Mouse (Mus musculus): ENCODE data around the gene Dnase2b. TPM values are rescaled to one million over a fixed set of nuclear protein-coding genes. Genes with fewer than 3 reads are reported as not detected.
A peak's percentile ranks its signal among the peaks of the same experiment; 100 is the strongest.

The Dnase2b gene
- total RNA-seq, 2 experiments from 2014 or later: 0.61 to 1.7 TPM

- no peak for DNase-seq
Observed at GRCm38 (mm10) chr3:146570148-146570782, 45.1 kb downstream of the Dnase2b start, which contains the start of gene Uox. Gene Uox (plus strand): TSS chr3:146570426.

GRCm38 (mm10) chr3:146569594-146569993, 45.8 kb downstream of the Dnase2b start:
- no peak for DNase-seq

DNA sequence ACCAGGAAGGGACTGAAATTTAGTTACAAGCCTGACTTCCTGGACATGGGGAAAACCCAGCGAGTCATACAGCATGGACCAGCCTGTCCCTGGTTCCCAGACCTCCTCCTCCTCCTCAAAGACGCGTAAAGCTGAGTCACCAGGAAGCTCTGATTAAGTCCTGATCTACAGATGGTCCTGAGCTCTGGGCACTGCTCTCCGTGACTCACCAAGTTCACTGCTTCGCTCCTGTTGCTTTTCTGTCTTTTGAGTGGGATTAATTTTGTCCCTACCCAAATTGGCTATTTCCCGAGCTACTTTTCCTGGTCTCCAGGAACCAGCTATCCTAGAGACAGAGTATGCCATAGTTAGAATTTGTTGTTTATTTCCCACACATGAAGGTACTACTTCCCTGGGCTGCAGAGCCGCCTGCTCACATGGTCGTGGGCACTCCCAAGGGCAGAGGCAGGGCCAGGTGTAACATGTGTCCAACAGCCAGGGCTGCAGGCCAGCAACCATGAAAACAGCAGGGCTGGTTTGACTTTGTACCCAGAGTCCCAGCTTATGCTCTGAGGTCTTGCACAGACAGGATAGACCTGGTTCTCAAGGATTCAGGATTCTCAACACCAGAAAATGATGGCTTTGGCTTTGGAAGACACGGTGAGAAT, 47.4 kb downstream of the Dnase2b start:
- DNase-seq: peak; percentile 55

DNA sequence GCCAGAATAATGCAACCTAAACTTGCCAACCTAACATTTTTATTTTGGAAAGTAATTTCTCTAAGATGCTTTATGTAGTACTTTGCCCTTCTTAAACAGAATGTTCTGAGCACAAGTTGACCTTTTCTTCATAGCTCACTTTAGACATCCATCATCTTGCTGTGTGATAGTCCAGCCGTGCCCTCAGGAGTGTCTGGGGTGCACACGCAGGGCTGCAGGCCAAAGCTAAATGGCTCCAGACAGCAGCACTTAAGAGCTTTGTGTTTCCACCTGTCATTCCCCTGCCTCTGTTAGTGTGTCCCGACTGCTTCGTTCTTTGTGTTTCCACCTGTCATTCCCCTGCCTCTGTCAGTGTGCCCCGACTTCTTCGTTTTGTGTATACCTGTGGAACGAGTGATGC, 48.0 kb downstream of the Dnase2b start:
- DNase-seq: no peak

DNA sequence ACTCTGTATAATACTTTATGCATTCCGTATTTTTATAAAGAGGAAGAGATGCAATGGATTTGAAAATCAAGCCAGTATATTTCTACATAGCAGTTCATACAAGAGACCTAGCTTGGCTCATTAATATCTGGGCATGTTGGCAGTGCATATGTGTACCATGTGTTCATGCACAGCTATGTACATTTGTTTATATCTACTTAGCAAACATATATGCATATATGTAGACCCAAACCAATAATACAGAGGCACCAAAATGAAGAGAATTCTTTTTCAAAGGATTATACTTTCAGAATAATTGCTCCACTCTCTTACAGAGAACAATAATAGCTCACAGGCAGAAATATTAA, 50.4 kb downstream of the Dnase2b start:
- no peak for DNase-seq

GRCm38 (mm10) chr3:146564268-146565064, 50.9 kb downstream of the Dnase2b start:
- DNase-seq: peak; percentile 89

- no peak for DNase-seq
Observed at GRCm38 (mm10) chr3:146562936-146563335, 52.5 kb downstream of the Dnase2b start.

- DNase-seq: no peak
Observed at GRCm38 (mm10) chr3:146557507-146557906, 57.9 kb downstream of the Dnase2b start.

DNA sequence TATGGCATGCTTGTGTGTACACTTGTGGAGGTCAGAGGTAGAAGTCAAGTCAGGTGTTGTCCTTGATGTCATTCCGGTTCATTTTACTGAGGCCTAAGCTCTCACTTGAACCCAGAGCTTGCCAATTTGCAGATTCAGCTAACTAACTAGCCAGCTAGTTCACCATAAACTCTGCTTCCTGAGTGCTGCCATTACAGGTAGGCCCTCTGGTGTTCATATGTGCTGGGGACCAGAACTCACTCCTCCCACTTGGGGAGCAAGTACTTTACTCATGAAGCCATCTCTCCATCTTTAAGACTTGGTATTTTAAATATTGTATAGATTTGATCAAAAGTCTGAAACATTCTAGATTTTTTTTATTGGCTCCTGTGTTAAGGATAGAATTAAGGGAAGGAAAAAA, 58.8 kb downstream of the Dnase2b start:
- DNase-seq: no peak

DNA sequence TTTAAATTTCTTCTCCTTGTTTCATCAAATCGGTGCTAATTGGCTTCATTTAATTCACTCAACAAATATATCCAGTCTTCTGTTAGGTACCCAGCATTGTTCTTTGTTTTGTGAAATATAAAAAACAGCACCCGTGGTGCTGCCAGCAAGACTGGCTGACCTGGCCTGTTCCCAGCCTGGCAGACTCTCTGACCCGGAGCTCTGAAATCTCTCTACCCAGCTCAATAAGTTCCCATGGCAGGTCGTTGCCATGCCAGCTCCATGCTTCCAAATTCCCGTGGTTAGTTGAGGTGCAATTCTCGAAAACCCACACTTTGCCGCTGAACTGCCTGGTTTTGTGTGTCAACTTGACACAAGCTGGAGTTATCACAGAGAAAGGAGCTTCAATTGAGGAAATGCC, 60.6 kb downstream of the Dnase2b start:
- DNase-seq: no peak

GRCm38 (mm10) chr3:146543632-146544031, 71.8 kb downstream of the Dnase2b start:
- DNase-seq: no peak

DNA sequence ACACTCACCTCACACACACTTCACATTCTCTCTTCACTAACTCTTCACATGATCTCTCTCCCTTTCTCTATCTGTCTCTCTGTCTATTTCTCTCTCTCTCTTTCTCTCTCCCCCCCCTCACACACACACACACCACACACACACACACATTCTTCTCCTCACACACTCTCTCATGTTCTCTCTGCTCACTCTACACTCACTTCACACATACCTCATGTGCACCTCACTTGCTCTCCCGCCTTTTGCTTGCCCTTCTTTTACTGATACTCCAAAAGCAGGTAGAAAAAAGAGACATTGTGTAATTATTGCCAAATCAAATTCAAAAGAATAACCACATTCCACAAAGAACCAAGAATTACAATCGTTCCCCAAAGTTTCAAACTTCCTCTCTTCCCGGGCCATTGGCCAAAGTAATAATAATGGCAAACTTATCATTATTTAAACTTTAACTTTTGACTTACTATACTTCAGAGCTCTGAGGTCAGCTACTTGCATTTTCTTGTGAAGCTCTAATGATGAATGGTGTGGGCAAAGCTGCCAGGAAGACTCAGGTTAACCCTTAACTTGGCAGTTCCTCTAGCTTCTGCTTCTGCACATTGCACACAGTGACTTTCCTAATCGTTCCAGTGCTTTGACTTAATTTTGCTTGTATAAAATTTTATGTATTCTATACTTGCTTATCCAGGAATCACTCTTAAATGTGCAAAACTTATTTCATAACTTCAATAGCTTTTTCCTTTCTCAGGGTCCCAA, 74.7 kb downstream of the Dnase2b start:
- no peak for DNase-seq

DNA sequence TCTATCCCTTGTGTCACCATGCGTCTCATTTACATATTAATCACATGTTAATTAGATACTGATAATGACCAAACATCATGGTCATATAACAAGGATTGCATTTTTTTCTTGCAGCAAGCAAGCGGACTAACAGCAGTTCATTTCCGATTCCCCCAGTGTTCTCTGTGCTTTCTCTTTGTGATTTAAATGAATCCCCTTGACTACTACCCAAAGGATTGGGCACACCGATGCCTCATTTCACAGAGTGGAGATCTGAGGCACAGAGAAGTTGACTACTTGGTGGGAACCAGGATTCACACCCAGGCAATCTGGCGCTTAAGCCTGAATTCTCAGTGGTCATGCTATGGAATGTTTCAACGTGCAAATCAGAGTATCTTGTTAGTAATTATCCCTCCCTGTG, 80.4 kb downstream of the Dnase2b start:
- no peak for DNase-seq

Other genes with a start within 250 kb of the Dnase2b start
- gene Ssx2ip, start 211.0 kb downstream of the Dnase2b start, total RNA-seq (2021): 10 to 100 TPM; 12.5 to 17.3 TPM
- gene Ctbs, start 165.8 kb downstream of the Dnase2b start, total RNA-seq (2021): 10 to 100 TPM in 1 of 2 experiments, 1 to 10 TPM in 1; 8.4 to 11.0 TPM
- gene Spata1, start 115.8 kb downstream of the Dnase2b start, total RNA-seq (2021): 1 to 10 TPM; 2.2 to 4.5 TPM
- 100 to 1,000 TPM; 276 to 286 TPM for gene Gng5, start 115.8 kb downstream of the Dnase2b start, total RNA-seq (2021)
- gene Rpf1, start 94.2 kb downstream of the Dnase2b start, total RNA-seq (2021): 10 to 100 TPM; 26.1 to 28.9 TPM
- gene Uox, start 45.2 kb downstream of the Dnase2b start, total RNA-seq (2021): 100 to 1,000 TPM in 1 of 2 experiments, 10 to 100 TPM in 1; 44.1 to 112 TPM
- not detected for gene 4930503B20Rik, start 35.7 kb upstream of the Dnase2b start, total RNA-seq (2021)
- under 1 TPM; 0.24 to 0.69 TPM for gene Samd13, start 70.0 kb upstream of the Dnase2b start, total RNA-seq (2021)
- 100 to 1,000 TPM in 1 of 2 experiments, 10 to 100 TPM in 1; 93.2 to 107 TPM for gene Prkacb, start 197.4 kb upstream of the Dnase2b start, total RNA-seq (2021)
- 1 to 10 TPM; 5.0 to 5.5 TPM for gene Ttll7, start 236.8 kb upstream of the Dnase2b start, total RNA-seq (2021)

All from adrenal gland, postnatal 10 days (tissue).